Mouse (Mus musculus): ENCODE data around the gene Kcnk7. TPM values are rescaled to one million over a fixed set of nuclear protein-coding genes. Genes with fewer than 3 reads are reported as not detected.

Kcnk7 gene
- total RNA-seq, 2 experiments from 2014 or later, result not detected

DNA sequence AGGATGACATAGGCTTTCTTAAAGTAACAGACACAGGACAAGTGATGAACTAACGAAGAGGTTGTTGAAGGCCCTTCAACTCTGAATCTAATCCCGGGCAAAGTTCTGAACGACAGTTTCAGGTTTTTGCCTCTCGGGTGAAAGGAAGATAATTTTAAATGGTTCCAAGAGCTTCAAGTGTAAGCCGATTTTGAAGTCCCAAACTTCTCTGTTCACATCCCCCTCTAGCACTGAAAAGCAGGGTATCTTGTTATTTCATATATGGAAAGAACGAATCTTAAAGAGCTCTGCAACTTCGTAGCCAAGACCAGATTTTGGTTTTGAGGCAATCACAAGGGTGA lies 15.1 kb upstream of the Kcnk7 start:
- ATAC-seq (replicated peaks; ENCODE audit: low FRiP score, poor library complexity, severe bottlenecking), result no peak

DNA sequence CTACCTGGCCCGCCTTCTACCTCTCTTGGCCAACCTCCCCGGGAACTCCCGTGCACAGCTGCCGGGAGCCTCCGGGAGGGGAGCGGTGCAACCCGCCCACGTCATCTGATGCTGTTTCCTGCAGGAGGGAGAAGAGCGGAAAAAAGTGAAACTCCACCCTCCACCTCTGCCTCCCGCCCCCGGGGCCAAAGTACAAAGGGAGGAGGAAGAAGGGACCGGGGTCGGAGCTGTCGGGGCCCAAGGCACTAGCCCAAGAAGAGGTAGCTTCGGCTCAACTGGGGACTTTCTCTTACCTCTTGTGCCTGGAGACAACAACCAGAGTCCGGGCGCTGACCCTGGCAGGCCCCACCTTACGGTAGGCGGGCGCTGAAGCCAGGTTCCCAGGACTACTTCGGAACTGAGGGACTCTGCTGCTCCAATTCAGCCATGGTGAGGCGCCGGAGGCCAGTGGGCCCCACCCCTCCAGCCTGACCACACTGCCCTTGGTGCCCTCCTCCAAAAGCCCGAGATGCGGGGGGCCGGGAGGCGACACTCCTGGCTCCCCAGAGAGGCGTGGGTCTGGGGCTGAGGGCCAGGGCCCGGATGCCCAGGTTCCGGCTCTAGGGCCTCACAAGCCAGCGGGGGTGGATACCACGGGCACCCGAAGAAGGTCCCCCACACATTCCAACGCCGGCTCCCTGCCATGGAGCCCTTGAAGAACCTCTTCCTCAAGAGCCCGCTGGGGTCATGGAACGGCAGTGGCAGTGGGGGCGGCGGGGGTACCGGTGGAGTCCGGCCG lies 14.4 kb upstream of the Kcnk7 start:
- ATAC-seq (replicated peaks; ENCODE audit: low FRiP score, poor library complexity, severe bottlenecking), result peak; percentile 77

DNA sequence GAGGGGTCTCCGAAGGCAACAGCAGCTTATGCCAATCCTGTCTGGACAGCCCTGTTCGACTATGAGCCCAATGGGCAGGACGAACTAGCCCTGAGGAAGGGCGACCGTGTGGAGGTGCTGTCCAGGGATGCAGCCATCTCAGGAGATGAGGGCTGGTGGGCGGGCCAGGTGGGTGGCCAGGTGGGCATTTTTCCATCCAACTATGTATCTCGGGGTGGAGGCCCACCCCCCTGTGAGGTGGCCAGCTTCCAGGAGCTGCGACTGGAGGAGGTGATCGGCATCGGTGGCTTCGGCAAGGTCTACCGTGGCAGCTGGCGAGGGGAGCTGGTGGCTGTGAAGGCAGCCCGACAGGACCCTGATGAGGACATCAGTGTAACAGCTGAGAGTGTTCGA lies 13.8 kb upstream of the Kcnk7 start:
- ATAC-seq (replicated peaks; ENCODE audit: low FRiP score, poor library complexity, severe bottlenecking), result no peak

DNA sequence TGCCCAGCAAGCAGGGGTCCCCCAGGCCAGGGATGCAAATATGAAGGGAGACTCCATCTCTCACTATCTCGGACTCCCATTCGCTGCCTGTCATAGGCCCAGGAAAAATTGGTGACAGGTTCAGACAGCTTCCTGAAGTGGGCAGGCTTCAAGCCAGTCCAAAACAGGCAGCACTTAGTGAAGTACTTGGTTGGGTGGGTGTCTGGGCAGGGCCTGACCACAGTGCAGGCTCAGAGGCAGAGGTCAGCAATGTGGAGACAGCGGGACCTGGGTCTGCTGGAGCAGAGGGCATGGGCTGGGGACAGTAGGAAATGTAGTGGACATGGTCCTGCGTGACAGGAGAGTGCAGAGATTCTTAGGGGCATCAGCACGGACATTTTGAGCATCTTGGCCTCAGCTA lies 12.6 kb upstream of the Kcnk7 start:
- ATAC-seq (replicated peaks; ENCODE audit: low FRiP score, poor library complexity, severe bottlenecking), result no peak

DNA sequence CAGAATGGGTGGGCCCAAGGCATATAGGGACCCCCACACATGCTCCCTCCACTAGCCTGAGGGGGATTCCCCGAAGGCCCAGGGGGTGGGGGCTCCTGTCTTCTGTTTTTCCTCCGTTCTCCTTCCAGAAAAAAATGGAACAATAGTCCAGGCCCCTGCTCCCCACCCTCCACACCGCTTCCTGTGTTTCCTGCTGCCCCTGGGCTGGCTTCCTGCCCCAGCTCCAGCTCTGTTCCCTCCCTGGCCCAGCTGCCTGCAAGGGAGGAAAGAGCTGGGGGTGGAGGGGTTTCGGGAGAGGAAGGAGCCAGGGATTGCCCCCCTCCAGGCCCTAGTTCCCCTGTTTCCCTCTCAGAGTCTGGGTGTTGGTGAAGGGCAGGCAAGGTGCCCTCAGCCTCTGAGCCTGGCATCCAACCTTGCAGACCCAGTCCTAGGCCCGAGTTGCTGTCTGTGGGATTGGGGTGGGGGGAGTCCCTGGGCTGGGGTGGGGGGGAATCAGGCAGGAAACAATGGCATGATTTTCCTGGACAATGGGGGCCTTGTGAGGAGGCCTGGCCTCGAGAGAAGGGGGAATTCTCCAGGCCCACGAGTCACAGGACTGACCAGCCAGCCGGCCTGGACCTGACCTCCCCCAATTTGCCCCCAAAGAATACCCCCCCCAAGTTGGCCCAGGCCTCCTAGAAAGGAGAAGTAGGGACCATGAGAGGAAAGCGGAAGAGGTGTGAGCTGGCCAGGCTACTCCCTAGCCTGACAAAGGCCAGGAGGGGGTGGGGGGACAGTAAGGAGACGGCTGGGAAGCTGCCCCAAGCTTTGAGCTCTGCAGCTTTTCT lies 11.9 kb upstream of the Kcnk7 start:
- ATAC-seq (replicated peaks; ENCODE audit: low FRiP score, poor library complexity, severe bottlenecking), result no peak

DNA sequence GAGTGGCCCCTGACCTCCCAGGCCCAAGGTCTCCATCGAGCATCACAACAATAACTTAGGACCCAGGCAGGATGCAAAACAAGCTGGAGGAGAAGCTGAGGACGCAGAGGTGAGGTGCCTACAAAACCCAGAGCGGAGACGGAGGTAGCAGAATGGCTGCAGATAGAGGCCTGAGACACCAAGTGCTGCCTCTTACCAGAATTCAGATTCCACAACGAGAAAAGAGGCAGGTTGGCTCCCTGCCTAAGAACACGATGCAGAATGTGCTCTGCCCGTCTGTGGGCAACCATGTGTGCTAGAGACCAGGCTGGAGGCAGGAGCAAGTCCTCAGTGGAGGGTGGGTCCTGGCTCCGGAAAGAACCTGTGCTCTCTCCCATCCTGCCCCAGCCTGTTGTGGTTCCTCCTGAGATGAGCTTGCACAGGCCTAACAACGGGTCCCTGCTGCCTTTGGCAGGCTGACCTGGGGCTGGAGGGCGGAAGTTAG lies 11.2 kb upstream of the Kcnk7 start:
- ATAC-seq (replicated peaks; ENCODE audit: low FRiP score, poor library complexity, severe bottlenecking), result no peak

DNA sequence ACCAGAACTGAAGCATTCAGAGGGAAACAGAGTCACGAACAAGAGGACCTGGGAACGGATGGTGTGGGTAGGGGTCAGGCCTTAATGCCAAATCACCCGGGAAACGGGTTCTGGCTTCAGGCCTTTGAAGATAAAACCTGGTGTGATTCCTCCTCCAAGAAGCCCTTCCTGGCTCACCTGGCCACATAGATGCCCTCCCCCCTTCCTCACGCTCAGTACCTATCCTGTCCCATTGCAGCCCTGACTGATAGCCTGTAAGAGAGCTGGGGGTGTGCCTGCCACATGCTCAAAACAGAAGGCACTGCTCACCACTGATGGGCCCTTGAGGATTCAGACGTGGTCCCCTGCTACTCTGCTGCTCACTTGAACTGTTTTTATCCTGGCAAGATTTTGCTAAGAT lies 10.4 kb upstream of the Kcnk7 start:
- ATAC-seq (replicated peaks; ENCODE audit: low FRiP score, poor library complexity, severe bottlenecking), result no peak

DNA sequence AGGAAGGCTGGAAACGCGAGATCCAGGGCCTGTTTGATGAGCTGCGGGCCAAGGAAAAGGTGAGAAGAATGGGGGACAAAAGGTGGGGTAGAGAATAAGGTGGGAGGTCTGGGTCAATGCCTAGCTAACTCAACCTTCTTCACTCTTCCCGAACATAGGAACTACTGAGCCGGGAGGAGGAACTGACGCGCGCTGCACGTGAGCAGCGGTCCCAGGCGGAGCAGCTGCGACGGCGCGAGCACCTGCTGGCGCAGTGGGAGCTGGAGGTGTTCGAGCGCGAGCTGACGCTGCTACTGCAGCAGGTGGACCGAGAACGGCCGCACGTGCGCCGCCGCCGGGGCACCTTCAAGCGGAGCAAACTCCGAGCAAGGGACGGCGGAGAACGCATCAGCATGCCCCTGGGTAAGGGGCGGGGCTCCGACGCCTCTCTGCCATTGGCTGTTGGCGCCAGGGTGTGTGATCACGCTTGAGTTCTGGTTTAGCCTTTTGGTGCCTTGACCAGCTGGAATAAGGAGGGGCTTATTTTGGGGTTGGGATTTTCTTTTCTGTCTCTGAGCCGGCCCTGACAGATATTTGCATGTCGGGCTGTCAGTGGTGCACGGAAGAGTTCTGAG lies 8.2 kb upstream of the Kcnk7 start:
- ATAC-seq (replicated peaks; ENCODE audit: low FRiP score, poor library complexity, severe bottlenecking), result no peak

DNA sequence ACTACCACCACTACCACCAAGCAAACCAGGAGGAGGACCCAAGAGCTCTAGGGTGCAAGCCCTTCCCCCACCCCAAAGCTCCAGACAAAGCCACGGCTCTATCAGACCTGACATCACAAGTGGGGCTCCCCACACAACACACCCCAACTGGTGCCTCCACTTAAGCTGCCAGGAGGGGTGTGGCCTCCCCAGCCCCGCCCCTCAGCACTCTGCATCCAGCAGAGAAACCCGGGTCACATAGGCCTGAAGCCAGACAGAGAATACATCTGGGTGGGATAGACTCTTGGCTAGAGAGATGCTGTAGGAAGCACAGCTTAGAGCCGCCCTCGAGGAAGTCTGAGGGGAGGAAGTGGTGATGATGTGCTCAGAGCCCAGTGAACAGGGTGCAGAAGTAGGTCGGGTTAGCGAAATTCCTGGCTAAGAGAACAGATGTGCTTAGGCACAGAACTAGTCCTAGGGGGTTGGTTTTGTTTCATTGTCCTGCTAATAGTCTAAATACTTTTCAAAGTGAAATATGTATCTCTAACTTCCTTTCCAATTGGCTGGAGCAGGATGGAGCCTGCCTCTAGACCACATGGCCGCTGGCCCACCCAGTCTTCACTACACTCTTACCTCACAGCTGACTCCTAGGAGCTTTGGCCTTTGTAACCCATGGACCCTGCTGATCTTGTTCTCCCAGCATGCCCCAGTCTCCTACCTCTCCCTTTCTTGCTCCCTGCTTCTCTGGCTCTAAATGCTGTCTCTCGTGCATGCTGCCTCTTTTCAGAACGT lies 819 bp downstream of the Kcnk7 start:
- ATAC-seq (replicated peaks; ENCODE audit: low FRiP score, poor library complexity, severe bottlenecking), result peak; percentile 76

DNA sequence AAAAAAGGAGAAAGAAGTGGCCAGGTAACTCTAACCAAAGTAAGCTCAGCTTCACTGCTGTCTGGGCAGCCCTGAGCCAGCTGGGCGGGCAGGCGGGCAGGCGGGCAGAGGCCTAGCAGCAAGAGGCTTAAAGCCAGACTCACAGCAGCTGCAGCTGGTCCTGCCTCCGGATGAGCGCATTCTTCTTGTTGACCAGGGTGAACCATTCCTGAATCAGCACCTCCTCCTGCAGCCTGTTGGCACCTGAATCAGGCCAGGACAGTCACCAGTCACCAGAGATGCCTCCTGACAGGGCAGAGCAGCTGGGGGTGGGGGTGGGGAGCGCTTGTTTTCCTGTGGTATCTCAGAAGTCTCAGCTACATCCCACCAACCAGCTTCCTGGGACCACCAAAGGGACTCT lies 5.9 kb downstream of the Kcnk7 start:
- ATAC-seq (replicated peaks; ENCODE audit: low FRiP score, poor library complexity, severe bottlenecking), result no peak

DNA sequence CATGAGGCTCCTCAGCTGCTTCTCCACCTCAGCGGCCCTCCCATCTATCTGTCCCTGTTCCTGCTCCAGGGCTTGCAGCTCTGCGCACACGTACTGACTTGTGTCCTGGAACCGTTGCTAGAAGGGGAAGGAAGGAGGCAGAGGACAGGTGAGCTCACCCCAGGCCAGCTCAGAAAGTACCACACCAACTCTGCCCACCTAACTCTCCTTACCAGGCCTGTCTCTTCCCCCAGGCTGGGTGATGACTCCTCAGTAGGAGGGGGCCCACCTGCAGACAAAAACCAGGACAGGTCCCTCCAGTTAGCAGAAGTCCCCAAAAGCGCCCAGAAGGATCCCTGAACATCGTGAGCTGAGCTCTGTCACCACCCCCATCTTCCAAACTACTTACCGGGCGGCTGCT lies 6.4 kb downstream of the Kcnk7 start:
- no peak for ATAC-seq (replicated peaks; ENCODE audit: low FRiP score, poor library complexity, severe bottlenecking)

DNA sequence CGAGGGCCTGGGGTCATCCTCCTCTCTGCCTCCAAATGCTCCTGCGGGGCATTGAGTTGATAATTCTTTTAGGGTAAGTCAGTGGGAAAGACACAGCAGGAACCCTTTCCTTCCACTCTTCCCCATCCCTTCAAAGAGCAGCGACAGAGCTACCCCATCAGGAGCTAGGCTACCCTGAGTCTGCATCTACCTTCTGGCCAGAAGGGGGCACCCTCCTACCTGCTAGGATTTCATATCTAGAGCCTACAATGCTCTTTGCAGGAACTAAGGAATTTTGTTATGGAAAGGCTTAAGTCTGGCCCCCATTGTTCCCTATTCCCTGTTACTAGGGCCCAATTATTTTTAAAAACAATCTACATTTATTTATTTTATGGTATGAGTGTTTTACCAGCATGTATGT lies 7.1 kb downstream of the Kcnk7 start:
- ATAC-seq (replicated peaks; ENCODE audit: low FRiP score, poor library complexity, severe bottlenecking), result no peak

DNA sequence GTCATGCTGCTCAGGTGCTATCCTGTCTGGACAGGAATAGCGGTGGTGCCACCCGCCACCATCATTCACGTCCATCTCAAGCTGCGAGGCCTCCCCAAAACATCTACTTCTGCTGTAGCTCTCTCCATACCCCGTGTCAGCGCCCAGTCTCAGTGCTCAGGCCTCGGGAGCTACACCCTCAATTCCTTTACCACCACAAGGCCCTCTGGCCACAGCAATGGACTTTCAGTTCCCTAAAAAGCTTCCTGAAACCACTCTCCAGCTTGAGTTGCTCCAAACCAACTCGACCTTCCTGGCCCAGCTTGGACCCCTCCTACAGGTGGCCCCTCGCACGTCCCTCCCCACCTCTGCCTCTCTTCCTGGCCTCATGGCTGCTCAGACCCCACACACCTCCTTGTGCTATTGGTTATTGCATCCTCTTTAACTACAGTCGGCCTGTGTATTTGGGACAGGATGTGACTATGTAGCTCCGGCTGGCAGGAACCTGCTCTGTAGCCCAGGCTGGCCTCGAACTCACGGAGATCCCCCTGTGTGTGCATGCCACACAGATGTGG lies 7.8 kb downstream of the Kcnk7 start:
- no peak for ATAC-seq (replicated peaks; ENCODE audit: low FRiP score, poor library complexity, severe bottlenecking)

DNA sequence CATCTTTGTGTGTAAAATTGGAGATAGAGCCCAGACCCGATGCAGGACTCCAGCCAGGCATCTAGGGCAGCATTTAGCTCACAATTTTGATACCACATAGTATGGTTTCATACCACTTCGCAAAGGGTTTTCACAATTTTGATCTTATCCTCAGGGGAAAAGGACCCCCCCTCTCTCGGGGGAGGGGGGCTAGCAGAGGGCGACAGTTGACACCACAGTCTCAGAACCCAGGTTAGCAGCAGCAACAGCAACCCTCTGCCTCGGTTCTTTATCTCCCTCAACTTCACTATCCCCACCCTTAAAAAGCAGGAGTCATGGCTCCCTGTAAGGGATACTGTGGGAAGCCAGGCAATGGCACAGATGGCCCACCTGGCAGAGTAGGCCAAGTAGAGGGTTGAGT lies 9.1 kb downstream of the Kcnk7 start:
- ATAC-seq (replicated peaks; ENCODE audit: low FRiP score, poor library complexity, severe bottlenecking), result no peak

DNA sequence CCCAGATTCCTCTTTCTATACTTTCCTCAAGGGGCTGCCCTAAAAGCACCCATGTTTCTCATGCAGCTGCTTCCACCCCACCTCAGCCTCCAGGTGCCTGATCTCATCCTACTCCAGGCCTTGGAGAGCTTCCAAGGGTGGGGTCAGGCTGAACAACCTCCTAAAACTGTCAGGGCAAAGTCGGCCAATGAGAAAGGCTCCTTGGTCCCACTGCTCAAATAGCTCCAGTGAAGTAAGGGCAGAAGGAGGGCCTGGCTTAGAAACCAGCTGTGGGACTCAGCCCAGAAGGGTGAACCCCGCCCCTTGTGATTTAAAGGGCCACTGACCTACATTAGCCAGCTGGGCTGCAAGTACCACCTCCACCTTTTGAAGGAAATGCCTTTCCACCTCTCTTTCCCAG lies 9.6 kb downstream of the Kcnk7 start:
- ATAC-seq (replicated peaks; ENCODE audit: low FRiP score, poor library complexity, severe bottlenecking), result peak; percentile 51

DNA sequence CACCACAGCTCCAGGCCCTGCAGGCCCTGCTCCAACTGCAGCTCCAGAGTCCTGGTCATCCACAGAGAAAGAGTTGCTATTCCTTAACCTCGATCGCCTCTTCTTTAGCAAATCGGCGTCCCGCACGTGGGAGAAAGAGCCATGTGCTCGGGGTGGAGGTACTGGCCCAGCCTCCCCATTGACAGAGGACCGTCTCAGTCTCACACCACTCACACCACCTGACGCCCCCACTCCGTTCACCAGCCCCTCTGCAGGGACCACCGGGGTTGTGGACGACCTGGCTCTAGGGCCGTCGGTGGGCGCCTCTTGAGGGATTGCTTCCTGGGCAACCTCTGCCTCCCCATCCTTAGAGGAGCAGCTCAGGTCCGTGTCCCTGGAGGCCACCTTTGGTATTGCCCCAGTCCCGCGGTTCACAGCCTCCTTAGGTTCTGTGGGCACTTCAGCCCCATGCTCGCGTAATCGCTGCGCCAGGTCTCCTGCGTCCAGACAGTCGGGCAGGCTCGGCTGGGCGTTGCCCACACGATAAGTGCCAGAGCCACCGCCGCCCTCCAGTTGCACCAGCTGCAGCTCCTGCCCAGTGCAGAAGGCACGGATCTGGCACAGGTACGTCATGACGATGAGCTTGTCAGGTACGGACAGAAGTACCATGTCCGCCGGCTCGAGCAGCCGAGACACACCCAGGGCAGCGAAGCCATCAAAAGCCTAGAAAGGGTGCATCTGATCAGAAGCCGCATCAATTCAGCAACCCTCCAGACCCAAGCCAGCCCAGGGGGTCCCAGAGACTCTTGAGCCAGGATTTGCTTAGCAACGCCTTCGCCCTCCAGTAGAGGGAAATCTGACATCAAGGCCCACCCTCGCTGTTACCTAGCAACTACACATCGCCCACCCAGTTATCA lies 11.9 kb downstream of the Kcnk7 start:
- peak; percentile 81 for ATAC-seq (replicated peaks; ENCODE audit: low FRiP score, poor library complexity, severe bottlenecking)

DNA sequence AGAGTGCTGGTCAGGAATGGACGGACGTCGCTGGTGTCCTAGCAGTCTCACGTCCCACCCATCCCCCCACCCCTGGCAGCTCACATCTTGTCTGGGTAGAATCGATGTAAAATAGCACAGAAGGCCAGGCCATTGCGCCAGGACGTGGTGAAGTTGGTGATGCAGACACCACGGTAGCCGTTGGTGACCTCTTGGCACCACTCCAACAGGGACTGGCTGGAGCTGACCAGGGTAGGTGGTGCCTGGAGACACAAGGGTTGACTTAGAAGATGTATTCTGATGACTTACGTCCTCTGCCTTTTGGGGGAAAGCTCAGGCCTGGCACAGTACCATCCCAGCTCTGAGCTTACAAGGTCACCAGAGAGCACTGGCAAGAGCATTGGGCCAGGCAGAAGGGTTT lies 12.8 kb downstream of the Kcnk7 start:
- ATAC-seq (replicated peaks; ENCODE audit: low FRiP score, poor library complexity, severe bottlenecking), result no peak

DNA sequence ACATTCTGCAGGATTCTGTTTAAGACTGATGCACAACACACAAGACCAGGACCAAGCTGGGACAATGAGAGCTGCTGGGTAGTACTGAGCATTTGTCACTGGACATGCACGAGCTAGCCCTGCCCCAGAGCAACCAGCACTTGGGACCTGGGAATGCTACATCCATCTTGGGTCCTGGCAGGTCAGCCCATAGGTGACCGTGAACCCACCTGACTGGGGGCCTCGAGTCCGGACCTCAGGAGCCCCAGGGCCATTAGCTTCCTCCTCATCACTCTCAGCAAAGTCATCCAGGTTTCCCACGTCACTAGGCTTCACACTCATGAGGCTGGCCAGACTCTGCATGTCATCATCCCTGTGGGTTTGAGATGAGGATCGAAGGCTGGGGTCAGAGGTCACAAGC lies 17.1 kb downstream of the Kcnk7 start:
- no peak for ATAC-seq (replicated peaks; ENCODE audit: low FRiP score, poor library complexity, severe bottlenecking)

DNA sequence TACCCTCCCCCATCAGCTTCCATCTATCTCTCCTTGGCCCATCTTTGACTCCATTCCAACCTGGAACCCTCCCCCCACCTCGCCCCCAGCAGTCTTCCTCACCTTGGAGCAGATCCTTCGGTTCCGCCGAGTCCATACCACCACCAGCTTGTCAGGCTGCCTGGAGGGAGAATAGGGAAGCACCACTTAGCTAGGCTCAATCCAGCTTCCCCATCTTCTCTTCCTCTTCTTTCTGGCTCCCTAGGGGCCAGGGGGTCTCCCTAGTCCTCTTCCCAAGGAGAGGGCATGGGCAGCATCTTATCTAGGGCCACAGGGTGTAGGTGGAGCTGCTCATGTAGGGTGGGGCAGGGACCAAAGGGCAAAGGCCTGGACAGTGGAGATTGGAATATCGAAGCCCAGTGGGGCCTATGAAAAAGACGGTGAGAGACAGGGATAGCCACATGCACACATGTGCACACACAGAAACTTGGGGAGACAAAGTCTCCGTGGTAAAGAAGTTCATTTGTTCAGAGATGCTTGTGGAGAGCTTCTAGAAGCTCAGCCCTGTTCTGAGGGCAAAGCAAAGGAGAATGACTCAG lies 18.8 kb downstream of the Kcnk7 start:
- ATAC-seq (replicated peaks; ENCODE audit: low FRiP score, poor library complexity, severe bottlenecking), result peak; percentile 48

All from erythroid progenitor cell, adult 5-6 weeks (primary cell).